Mouse (Mus musculus) midbrain, embryonic 10.5 days (tissue): Measurements from ENCODE around the gene Tob2. TPM values are rescaled to one million over a fixed set of nuclear protein-coding genes. Genes with fewer than 3 reads are reported as not detected.

Experiments
- DNase-seq: peaks from one replicate; pipeline ENCODE4 v3.0.0-alpha.2; 2017; ENCODE audit warnings: low spot score
- H3K27ac ChIP-seq: fragments of 300-500 bp; sonication (generic); replicated peaks from 2 replicates; pipeline ENCODE4 v1.5.1; 2016; ENCODE audit warnings: mild to moderate bottlenecking
- H3K27me3 ChIP-seq: fragments of 300-500 bp; sonication (generic); 2 replicates; pipeline ENCODE4 v1.6.1; 2016; ENCODE audit warnings: low read depth, mild to moderate bottlenecking; ENCODE audit not compliant: poor library complexity, severe bottlenecking
- H3K36me3 ChIP-seq: fragments of 300-500 bp; sonication (generic); 2 replicates; pipeline ENCODE4 v1.6.1; 2016; ENCODE audit warnings: mild to moderate bottlenecking, moderate library complexity
- H3K4me1 ChIP-seq: fragments of 300-500 bp; sonication (generic); 2 replicates; pipeline ENCODE4 v1.6.1; 2016
- H3K4me3 ChIP-seq: fragments of 300-500 bp; sonication (generic); 2 replicates; pipeline ENCODE4 v1.5.1; 2016; ENCODE audit warnings: mild to moderate bottlenecking, moderate library complexity
- H3K9me3 ChIP-seq: fragments of 300-500 bp; sonication (generic); replicated peaks from 2 replicates; pipeline ENCODE4 v1.6.1; 2016; ENCODE audit warnings: mild to moderate bottlenecking
- WGBS: fragments of 180-500 bp; shearing (Covaris S2); methylation state at CpG from one replicate; pipeline ENCODE4 v1.1.7; 2016; 5-methylcytosine and 5-hydroxymethylcytosine counted together
- polyA plus RNA-seq: library from polyadenylated mRNA; unstranded; fragments of >200 nt; fragmentation: Nextera tagmentation; extraction: Ambion mirVana; gene quantifications from 2 replicates; pipeline ENCODE4 v1.2.1, GENCODE M21; 2016

Tob2 gene
- polyA plus RNA-seq, 1 experiment from 2014 or later, result 17.7 TPM

- Histone ChIP-seq H3K27me3 (peaks cover 28% of the 10 kb centered on the region), H3K27ac (peak overlapping the region; percentile 33), H3K4me1 (peaks cover 29% of the 10 kb centered on the region), H3K4me3 (peak overlapping the region; percentile 23), H3K9me3 (no peaks in the 10 kb centered on the region), H3K36me3 (peaks cover 17% of the 10 kb centered on the region)
- WGBS, result 15% methylated on average over 24 of the region's 24 CpGs
- peak; percentile 93 for DNase-seq
Measured at GRCm38 (mm10) chr15:81831136-81831825, 27.3 kb downstream of the Tob2 start.

- no peak for DNase-seq
- Histone ChIP-seq H3K4me1 (peaks cover 22% of the 10 kb centered on the region), H3K27me3 (peaks cover 21% of the 10 kb centered on the region), H3K4me3 (no peak overlapping the region), H3K36me3 (peaks cover 23% of the 10 kb centered on the region), H3K9me3 (no peaks in the 10 kb centered on the region), H3K27ac (no peak overlapping the region)
- 91% methylated on average over 4 of the region's 4 CpGs for WGBS
Measured at GRCm38 (mm10) chr15:81830530-81830929, 28.1 kb downstream of the Tob2 start.

GRCm38 (mm10) chr15:81829208-81829580 is 29.4 kb downstream of the Tob2 start:
- no peak for DNase-seq
- peaks cover 37% of the 10 kb centered on the region for H3K36me3 ChIP-seq
- no peak overlapping the region for H3K27ac ChIP-seq
- no peaks in the 10 kb centered on the region for H3K9me3 ChIP-seq
- peaks cover 10% of the 10 kb centered on the region for H3K4me1 ChIP-seq
- H3K27me3 ChIP-seq, result peaks cover 7% of the 10 kb centered on the region; the same call in 1 of the 2 replicates
- H3K4me3 ChIP-seq, result no peak overlapping the region
- 67% methylated on average over 2 of the region's 2 CpGs for WGBS

GRCm38 (mm10) chr15:81828426-81829207 is 30.0 kb downstream of the Tob2 start:
- Histone ChIP-seq H3K27ac (no peak overlapping the region), H3K9me3 (no peaks in the 10 kb centered on the region), H3K4me1 (peaks cover 8% of the 10 kb centered on the region; the same call in 1 of the 2 replicates), H3K36me3 (peaks cover 42% of the 10 kb centered on the region), H3K27me3 (0 out of 2 replicates have a peak, but pooled peaks cover 2% of the 10 kb centered on the region), H3K4me3 (no peak overlapping the region)
- WGBS, result 83% methylated on average over 7 of the region's 7 CpGs
- DNase-seq, result no peak

GRCm38 (mm10) chr15:81824832-81825231 is 33.8 kb downstream of the Tob2 start:
- peaks cover 79% of the 10 kb centered on the region for H3K36me3 ChIP-seq

GRCm38 (mm10) chr15:81822631-81823030 is 36.0 kb downstream of the Tob2 start:
- Histone ChIP-seq H3K27me3 (no peaks in the 10 kb centered on the region), H3K4me1 (no peaks in the 10 kb centered on the region), H3K36me3 (peaks cover 95% of the 10 kb centered on the region), H3K4me3 (no peak overlapping the region), H3K9me3 (no peaks in the 10 kb centered on the region), H3K27ac (no peak overlapping the region)
- no peak for DNase-seq
- WGBS, result 90% methylated on average over 3 of the region's 3 CpGs

More at GRCm38 (mm10) chr15:81824832-81825231, 33.8 kb downstream of the Tob2 start:
- 90% methylated on average over 3 of the region's 3 CpGs for WGBS
- Histone ChIP-seq H3K27me3 (no peaks in the 10 kb centered on the region), H3K4me1 (no peaks in the 10 kb centered on the region), H3K27ac (no peak overlapping the region), H3K4me3 (no peak overlapping the region), H3K9me3 (no peaks in the 10 kb centered on the region)
- no peak for DNase-seq

GRCm38 (mm10) chr15:81818404-81818803 is 40.2 kb downstream of the Tob2 start:
- Histone ChIP-seq H3K27ac (no peak overlapping the region), H3K4me3 (no peak overlapping the region), H3K9me3 (no peaks in the 10 kb centered on the region), H3K36me3 (peaks cover 84% of the 10 kb centered on the region), H3K4me1 (peaks cover 10% of the 10 kb centered on the region), H3K27me3 (no peaks in the 10 kb centered on the region)
- 89% methylated on average over 3 of the region's 3 CpGs for WGBS
- no peak for DNase-seq

GRCm38 (mm10) chr15:81814716-81815370 is 43.8 kb downstream of the Tob2 start:
- Histone ChIP-seq H3K4me3 (no peak overlapping the region), H3K27me3 (no peaks in the 10 kb centered on the region), H3K36me3 (peaks cover 50% of the 10 kb centered on the region), H3K4me1 (peaks cover 42% of the 10 kb centered on the region), H3K27ac (no peak overlapping the region), H3K9me3 (no peaks in the 10 kb centered on the region)
- DNase-seq, result no peak
- 89% methylated on average over 12 of the region's 12 CpGs for WGBS

- WGBS, result 74% methylated on average over 5 of the region's 5 CpGs
- peaks cover 43% of the 10 kb centered on the region for H3K36me3 ChIP-seq
- DNase-seq, result no peak
- H3K4me3 ChIP-seq, result no peak overlapping the region
- H3K9me3 ChIP-seq, result no peaks in the 10 kb centered on the region
- no peak overlapping the region for H3K27ac ChIP-seq
- H3K4me1 ChIP-seq, result peaks cover 49% of the 10 kb centered on the region
- H3K27me3 ChIP-seq, result 0 out of 2 replicates have a peak, but pooled peaks cover 2% of the 10 kb centered on the region
Measured at GRCm38 (mm10) chr15:81813986-81814705, 44.5 kb downstream of the Tob2 start.

GRCm38 (mm10) chr15:81812696-81813631 is 45.6 kb downstream of the Tob2 start:
- WGBS, result 83% methylated on average over 7 of the region's 7 CpGs
- no peak for DNase-seq
- H3K27ac ChIP-seq, result peak overlapping the region; percentile 91; the same call in 1 of the 2 replicates

GRCm38 (mm10) chr15:81812287-81812686 is 46.3 kb downstream of the Tob2 start:
- Histone ChIP-seq H3K27me3 (0 out of 2 replicates have a peak, but pooled peaks cover 4% of the 10 kb centered on the region), H3K9me3 (no peaks in the 10 kb centered on the region), H3K36me3 (peaks cover 25% of the 10 kb centered on the region), H3K4me3 (peak overlapping the region; percentile 86), H3K27ac (peak overlapping the region; percentile 91), H3K4me1 (peaks cover 52% of the 10 kb centered on the region)
- 39% methylated on average over 3 of the region's 3 CpGs for WGBS
- no peak for DNase-seq

More at GRCm38 (mm10) chr15:81812696-81813631, 45.6 kb downstream of the Tob2 start:
- Histone ChIP-seq H3K36me3 (peaks cover 32% of the 10 kb centered on the region), H3K4me3 (peak overlapping the region; percentile 86), H3K27me3 (0 out of 2 replicates have a peak, but pooled peaks cover 4% of the 10 kb centered on the region), H3K4me1 (peaks cover 52% of the 10 kb centered on the region), H3K9me3 (no peaks in the 10 kb centered on the region)
